ENCODE assay signal across 16 mouse cellular contexts in genomic region chr10:95330375-95331363, GRCm38 (mm10). TPM values are rescaled to one million over a fixed set of nuclear protein-coding genes. Genes with fewer than 3 reads are reported as not detected.
DNase-seq lines count a peak whose midpoint lies in the region; ATAC-seq and TF ChIP-seq lines count a peak whose summit lies in the region.
"Had no signal": no experiment of that assay in that cellular context is flagged by ENCODE, and none has a peak within 500 bp of the region (broad histone marks: within the 10 kb centered on the region; RNA-seq: fewer than 3 reads in every experiment).

No protein-coding gene starts in this region.

- intact Hi-C loops in left cerebral cortex, adult 2 months (cut with DNase I), result no loop called here

- peaks cover 0 to 10% of the 10 kb centered on the region in 2 experiments; a peak in 2 of 4 replicates for H3K36me3 ChIP-seq in MEL (ENCODE audit: control insufficient read depth in 1 of 2, insufficient read depth in 2 of 2, low read length in 2 of 2)
- H3K36me3 ChIP-seq in myocyte (ENCODE audit: control insufficient read depth, insufficient read depth), result no peaks in the 10 kb centered on the region
- H3K36me3 ChIP-seq: limb, embryonic 10.5 days; liver, embryonic 15.5 days had no signal

- peak; percentile 62 to 71 for DNase-seq in kidney, postnatal 4 days
- no peak for DNase-seq in kidney, postnatal 25 days
- peak; percentile 88 for DNase-seq in MEL (ENCODE audit: low read depth, low spot score)
- DNase-seq in left cerebral cortex, adult 2 months (ENCODE audit: extremely low spot score in 1 of 2, low spot score in 2 of 2), result no peak
- DNase-seq in left cerebral cortex, adult 18-20 months (ENCODE audit: low spot score in 2 of 2), result no peak
- DNase-seq: cerebellum, adult 18-20 months; midbrain, embryonic 14.5 days; right cerebral cortex, adult 18-20 months; thymus, adult 2 months had no signal

- TF ChIP-seq RAD21 in MEL (IDR thresholded peaks at IDR 0.05; ENCODE audit: low read depth, low read length), result no peak

- peak; percentile 68 to 80 for ATAC-seq in hematopoietic stem cell, adult 5-6 weeks (replicated peaks in 1 of 2; ENCODE audit: insufficient read depth in 1 of 2, low FRiP score in 2 of 2, low TSS enrichment in 1 of 2, low read depth in 1 of 2, poor library complexity in 2 of 2, severe bottlenecking in 2 of 2)
- ATAC-seq in erythroid progenitor cell, adult 5-6 weeks (replicated peaks; ENCODE audit: low FRiP score, poor library complexity, severe bottlenecking), result no peak
- ATAC-seq: intestine, embryonic 16.5 days had no signal

- TF ChIP-seq POLR2A in MEL (IDR thresholded peaks at IDR 0.05; ENCODE audit: control insufficient read depth in 1 of 2, insufficient read depth in 1 of 2, low read depth in 1 of 2, low read length in 2 of 2, poor library complexity in 1 of 2), result no peak
- TF ChIP-seq POLR2A in myocyte (IDR thresholded peaks at IDR 0.05; ENCODE audit: insufficient read length, low read depth), result no peak

- H3K4me3 ChIP-seq in MEL (ENCODE audit: control insufficient read depth in 1 of 2, insufficient read depth in 1 of 2, low read depth in 2 of 2, low read length in 2 of 2), result no peak overlapping the region
- H3K4me3 ChIP-seq in myocyte, result no peak overlapping the region
- H3K4me3 ChIP-seq in left cerebral cortex, adult 2 months, result no peak overlapping the region
- H3K4me3 ChIP-seq: limb, embryonic 10.5 days; liver, embryonic 15.5 days had no signal

- H3K9me3 ChIP-seq in MEL (replicated peaks; ENCODE audit: insufficient read depth, low read length), result no peaks in the 10 kb centered on the region
- H3K9me3 ChIP-seq: limb, embryonic 10.5 days; liver, embryonic 15.5 days had no signal

- peaks cover 4 to 6% of the 10 kb centered on the region in 2 experiments; a peak in 3 of 4 replicates for H3K4me1 ChIP-seq in MEL (ENCODE audit: control insufficient read depth in 1 of 2, insufficient read depth in 2 of 2, low read length in 2 of 2)
- H3K4me1 ChIP-seq: limb, embryonic 10.5 days; liver, embryonic 15.5 days had no signal

- no peak overlapping the region for H3ac ChIP-seq in myocyte (ENCODE audit: control insufficient read depth, insufficient read length)

- peak overlapping the region; percentile 22 for H3K4me2 ChIP-seq in myocyte (ENCODE audit: low read depth)
- H3K4me2 ChIP-seq: liver, embryonic 15.5 days had no signal

- H3K27ac ChIP-seq in MEL (ENCODE audit: control insufficient read depth, low read depth, low read length), result peak overlapping the region; percentile 74
- no peak overlapping the region for H3K27ac ChIP-seq in left cerebral cortex, adult 2 months
- H3K27ac ChIP-seq: limb, embryonic 10.5 days; liver, embryonic 15.5 days had no signal

- H3K9ac ChIP-seq in MEL (ENCODE audit: control insufficient read depth, low read depth, low read length, poor library complexity, severe bottlenecking), result no peak overlapping the region
- H3K9ac ChIP-seq: liver, embryonic 15.5 days had no signal

- H3K79me2 ChIP-seq in MEL (ENCODE audit: control insufficient read depth, insufficient read depth, low read length, poor library complexity), result no peaks in the 10 kb centered on the region
- no peaks in the 10 kb centered on the region for H3K79me2 ChIP-seq in myocyte (ENCODE audit: control insufficient read depth, insufficient read depth)

- H3K27me3 ChIP-seq in MEL (ENCODE audit: control insufficient read depth in 1 of 2, insufficient read depth in 2 of 2, low read length in 2 of 2) (no peaks in the 10 kb centered on the region; a peak in 1 of 4 replicates), myocyte (ENCODE audit: control insufficient read depth, insufficient read depth, insufficient read length) (no peaks in the 10 kb centered on the region)
- H3K27me3 ChIP-seq: CH12.LX; liver, embryonic 15.5 days had no signal

- no peak for TF ChIP-seq CTCF in MEL (IDR thresholded peaks at IDR 0.05 in 2 of 3, conservative IDR thresholded peaks at IDR 0.05 in 1 of 3; ENCODE audit: control insufficient read depth in 1 of 3, insufficient read depth in 1 of 3, low read depth in 2 of 3, low read length in 3 of 3, poor library complexity in 1 of 3, severe bottlenecking in 1 of 3)
- no peak for TF ChIP-seq CTCF in left cerebral cortex, adult 2 months (IDR thresholded peaks at IDR 0.05)

- no peak for TF ChIP-seq EP300 in MEL (IDR thresholded peaks at IDR 0.05; ENCODE audit: low read depth in 1 of 2, low read length in 2 of 2)

TF ChIP-seq in MEL, 35 proteins besides CTCF, POLR2A, EP300 and RAD21 (continues in another document):
- TF ChIP-seq TBP (IDR thresholded peaks at IDR 0.05; ENCODE audit: low read depth, low read length), result no peak
- no peak for TF ChIP-seq CHD1 (IDR thresholded peaks at IDR 0.05; ENCODE audit: low read depth, low read length)
- TF ChIP-seq MYB (IDR thresholded peaks at IDR 0.05; ENCODE audit: low read depth, low read length), result no peak
- no peak for TF ChIP-seq TCF12 (IDR thresholded peaks at IDR 0.05; ENCODE audit: low read depth, low read length)
- TF ChIP-seq KAT2A (conservative IDR thresholded peaks at IDR 0.05; ENCODE audit: low read depth, low read length), result no peak
- no peak for TF ChIP-seq ZNF384 (IDR thresholded peaks at IDR 0.05; ENCODE audit: low read depth, low read length)
- TF ChIP-seq MXI1 (IDR thresholded peaks at IDR 0.05; ENCODE audit: low read depth, low read length), result no peak
- TF ChIP-seq ZC3H11A (IDR thresholded peaks at IDR 0.05; ENCODE audit: low read depth, low read length), result no peak
- no peak for TF ChIP-seq POLR2AphosphoS2 (IDR thresholded peaks at IDR 0.05; ENCODE audit: low read length)
- no peak for TF ChIP-seq GABPA (IDR thresholded peaks at IDR 0.05; ENCODE audit: low read depth, low read length)
- TF ChIP-seq ETS1 (IDR thresholded peaks at IDR 0.05; ENCODE audit: low read depth, low read length), result peak; percentile 40; the same call in 1 of the 2 replicates
- no peak for TF ChIP-seq USF1 (IDR thresholded peaks at IDR 0.05; ENCODE audit: low read depth, low read length)
- TF ChIP-seq GATA1 (IDR thresholded peaks at IDR 0.05; ENCODE audit: low read depth, low read length), result 0 out of 2 replicates have a peak, but pooled peaks have one; percentile 5
- TF ChIP-seq HCFC1 (IDR thresholded peaks at IDR 0.05; ENCODE audit: low read depth, low read length), result no peak; the same call in 1 of the 2 replicates
- no peak for TF ChIP-seq RCOR1 (IDR thresholded peaks at IDR 0.05; ENCODE audit: low read depth, low read length)
- no peak for TF ChIP-seq CHD2 (IDR thresholded peaks at IDR 0.05; ENCODE audit: low read length)
- no peak for TF ChIP-seq USF2 (IDR thresholded peaks at IDR 0.05; ENCODE audit: borderline replicate concordance in 1 of 2, insufficient read depth in 1 of 2, low read depth in 1 of 2, low read length in 2 of 2)
- no peak for TF ChIP-seq JUND (IDR thresholded peaks at IDR 0.05; ENCODE audit: low read depth, low read length)
- no peak for TF ChIP-seq SMC3 (IDR thresholded peaks at IDR 0.05; ENCODE audit: low read depth, low read length)
- no peak for TF ChIP-seq SIN3A (IDR thresholded peaks at IDR 0.05; ENCODE audit: low read length)
- peak; percentile 41; the same call in 1 of the 2 replicates for TF ChIP-seq ELF1 (IDR thresholded peaks at IDR 0.05; ENCODE audit: low read depth, low read length)

TF ChIP-seq in myocyte, 11 proteins besides CTCF, POLR2A, EP300 and RAD21:
- TF ChIP-seq CEBPB (IDR thresholded peaks at IDR 0.05; ENCODE audit: insufficient read depth, poor library complexity, severe bottlenecking) (peak; percentile 95), POLR2AphosphoS2 (IDR thresholded peaks at IDR 0.05; ENCODE audit: insufficient read length, low read depth) (no peak)

RNA-seq across cellular contexts. Expression of gene Cradd, which starts 6.7 kb away (rescaled TPM):
- 1.9 and 2.5 TPM in 2 replicates for total RNA-seq in MEL (2012; rRNA removed)
- polyA plus RNA-seq in MEL (2012; ENCODE audit: insufficient read depth in 1 of 2, insufficient read length in 2 of 2, low read depth in 1 of 2, low replicate concordance in 2 of 2, missing spikeins in 1 of 2), result 1 to 10 TPM in 1 of 2 experiments, not detected in 1; 9.0 TPM
- total RNA-seq in hematopoietic stem cell, adult 5-6 weeks (2017), result 5.4 and 5.8 TPM in 2 replicates
- 9.5 TPM for polyA plus RNA-seq in myocyte (2012; fragmentation: generic; extraction: Trizol)
- total RNA-seq in left cerebral cortex, adult 2 months (2021), result 1 to 10 TPM; 5.6 to 5.9 TPM
- 1 to 10 TPM; 5.6 to 6.4 TPM for total RNA-seq in left cerebral cortex, adult 18-20 months (2021)
- total RNA-seq in erythroid progenitor cell, adult 5-6 weeks (2015; ENCODE audit: low replicate concordance), result 0.84 and 1.1 TPM in 2 replicates
- total RNA-seq in erythroid progenitor cell, adult 5-6 weeks (2017; ENCODE audit: low replicate concordance), result 1.5 TPM in 1 of 2 replicates, not detected in the other

Comparison
In these comparisons a context has a peak if more than half of its experiments do, and no peak if none do; other contexts are left out.
1. DNase-seq: peak in kidney, postnatal 4 days (2 of 2) and MEL (single experiment); none in kidney, postnatal 25 days (0 of 2), left cerebral cortex, adult 2 months (0 of 2) and left cerebral cortex, adult 18-20 months (0 of 2).